Mouse (Mus musculus): ENCODE results near the gene Tfr2.

DNA sequence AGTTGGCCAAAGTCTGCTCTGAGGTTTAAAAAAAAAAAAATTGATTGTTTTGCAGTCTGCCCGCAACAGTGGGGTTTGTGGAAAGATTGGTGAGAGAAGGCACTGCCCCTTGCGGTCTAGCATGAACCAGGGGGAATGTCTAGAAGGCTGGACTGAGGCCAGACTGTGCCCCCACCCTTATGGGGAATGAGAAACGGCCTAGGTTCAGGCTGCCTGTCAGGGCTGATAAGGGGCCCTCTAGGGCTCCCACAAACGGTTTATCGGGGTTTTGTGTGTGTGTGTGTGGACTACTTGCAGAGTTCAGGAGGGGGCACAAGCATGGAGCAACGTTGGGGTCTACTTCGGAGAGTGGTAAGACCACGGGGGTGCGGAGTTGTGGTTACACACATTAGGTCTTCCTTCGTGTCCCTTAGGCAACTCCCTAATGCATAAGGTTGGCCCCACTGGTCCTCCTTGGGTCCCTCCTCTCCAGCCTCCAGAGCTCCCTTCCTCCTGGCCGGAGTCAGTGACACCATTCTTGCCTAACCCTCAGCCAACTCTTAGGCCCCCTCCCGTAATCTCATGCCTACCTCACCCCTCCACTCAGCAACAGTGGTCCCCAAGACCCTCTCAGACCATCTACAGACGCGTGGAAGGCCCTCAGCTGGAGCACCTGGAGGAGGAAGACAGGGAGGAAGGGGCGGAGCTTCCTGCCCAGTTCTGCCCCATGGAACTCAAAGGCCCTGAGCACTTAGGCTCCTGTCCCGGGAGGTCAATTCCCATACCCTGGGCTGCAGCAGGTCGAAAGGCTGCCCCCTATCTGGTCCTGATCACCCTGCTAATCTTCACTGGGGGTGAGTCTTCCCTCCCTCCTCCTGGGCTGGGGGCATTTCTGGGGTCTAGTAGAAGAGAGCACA, 1.3 kb downstream of the Tfr2 start:
- peak; percentile 40 for TF ChIP-seq CTCF (IDR thresholded peaks at IDR 0.05; ENCODE audit: low read depth, low read length)
- no peak for TF ChIP-seq POLR2A (IDR thresholded peaks at IDR 0.05; ENCODE audit: extremely low read depth, insufficient read depth, low read length)
